Mouse (Mus musculus): Measurements from ENCODE around the gene Tbc1d5. TPM values are rescaled to one million over a fixed set of nuclear protein-coding genes. Genes with fewer than 3 reads are reported as not detected.

Gene Tbc1d5
- polyA plus RNA-seq, 1 experiment from 2014 or later = 11.8 TPM

- Histone ChIP-seq H3K27me3 (replicated peaks; ENCODE audit: low read depth, poor library complexity, severe bottlenecking) (no peaks in the 10 kb centered on the region), H3K36me3 (replicated peaks) (no peaks in the 10 kb centered on the region), H3K4me3 (no peak overlapping the region), H3K9me3 (no peaks in the 10 kb centered on the region), H3K4me1 (no peaks in the 10 kb centered on the region), H3K27ac (replicated peaks) (no peak overlapping the region)
- no peak for DNase-seq (ENCODE audit: low spot score)
- 67% methylated on average over 2 of the region's 2 CpGs for WGBS
Observed at GRCm38 (mm10) chr17:51016384-51016783, 162.8 kb downstream of the Tbc1d5 start.

GRCm38 (mm10) chr17:51013908-51014307 lies 165.2 kb downstream of the Tbc1d5 start:
- no peaks in the 10 kb centered on the region for H3K9me3 ChIP-seq
- no peak for DNase-seq (ENCODE audit: low spot score)

GRCm38 (mm10) chr17:51003179-51003578 lies 176.0 kb downstream of the Tbc1d5 start:
- Histone ChIP-seq H3K27ac (replicated peaks) (no peak overlapping the region), H3K9me3 (no peaks in the 10 kb centered on the region), H3K27me3 (replicated peaks; ENCODE audit: low read depth, poor library complexity, severe bottlenecking) (no peaks in the 10 kb centered on the region), H3K4me1 (no peaks in the 10 kb centered on the region), H3K36me3 (replicated peaks) (no peaks in the 10 kb centered on the region), H3K4me3 (no peak overlapping the region)
- no peak for DNase-seq (ENCODE audit: low spot score)

More at GRCm38 (mm10) chr17:51013908-51014307, 165.2 kb downstream of the Tbc1d5 start:
- H3K4me3 ChIP-seq = no peak overlapping the region
- no peaks in the 10 kb centered on the region for H3K4me1 ChIP-seq
- H3K27me3 ChIP-seq (replicated peaks; ENCODE audit: low read depth, poor library complexity, severe bottlenecking) = no peaks in the 10 kb centered on the region
- H3K36me3 ChIP-seq (replicated peaks) = no peaks in the 10 kb centered on the region
- H3K27ac ChIP-seq (replicated peaks) = no peak overlapping the region

GRCm38 (mm10) chr17:50998216-50998615 lies 180.9 kb downstream of the Tbc1d5 start:
- Histone ChIP-seq H3K4me3 (no peak overlapping the region), H3K36me3 (replicated peaks) (no peaks in the 10 kb centered on the region), H3K27me3 (replicated peaks; ENCODE audit: low read depth, poor library complexity, severe bottlenecking) (no peaks in the 10 kb centered on the region), H3K27ac (replicated peaks) (no peak overlapping the region), H3K9me3 (no peaks in the 10 kb centered on the region), H3K4me1 (no peaks in the 10 kb centered on the region)
- 85% methylated on average over 1 of the region's 1 CpGs for WGBS
- no peak for DNase-seq (ENCODE audit: low spot score)

GRCm38 (mm10) chr17:50993294-50993993 lies 185.7 kb downstream of the Tbc1d5 start:
- Histone ChIP-seq H3K27me3 (replicated peaks; ENCODE audit: low read depth, poor library complexity, severe bottlenecking) (no peaks in the 10 kb centered on the region), H3K27ac (replicated peaks) (no peak overlapping the region), H3K4me3 (no peak overlapping the region), H3K36me3 (replicated peaks) (no peaks in the 10 kb centered on the region), H3K9me3 (no peaks in the 10 kb centered on the region), H3K4me1 (no peaks in the 10 kb centered on the region)
- no peak for DNase-seq (ENCODE audit: low spot score)
- WGBS = 91% methylated on average over 3 of the region's 3 CpGs

- no peaks in the 10 kb centered on the region for H3K4me1 ChIP-seq
- no peaks in the 10 kb centered on the region for H3K9me3 ChIP-seq
- no peak for DNase-seq (ENCODE audit: low spot score)
- no peaks in the 10 kb centered on the region for H3K27me3 ChIP-seq (replicated peaks; ENCODE audit: low read depth, poor library complexity, severe bottlenecking)
- H3K4me3 ChIP-seq = no peak overlapping the region
- no peaks in the 10 kb centered on the region for H3K36me3 ChIP-seq (replicated peaks)
- H3K27ac ChIP-seq (replicated peaks) = no peak overlapping the region
- WGBS = 92% methylated on average over 2 of the region's 2 CpGs
Observed at GRCm38 (mm10) chr17:50990770-50991405, 188.3 kb downstream of the Tbc1d5 start.

- no peaks in the 10 kb centered on the region for H3K9me3 ChIP-seq
- H3K4me1 ChIP-seq = no peaks in the 10 kb centered on the region
- WGBS = 83% methylated on average over 3 of the region's 3 CpGs
Observed at GRCm38 (mm10) chr17:50987935-50988334, 191.2 kb downstream of the Tbc1d5 start.

GRCm38 (mm10) chr17:50981933-50982332 lies 197.2 kb downstream of the Tbc1d5 start:
- no peaks in the 10 kb centered on the region for H3K36me3 ChIP-seq (replicated peaks)
- H3K4me1 ChIP-seq = no peaks in the 10 kb centered on the region
- no peak overlapping the region for H3K27ac ChIP-seq (replicated peaks)
- H3K4me3 ChIP-seq = no peak overlapping the region
- H3K27me3 ChIP-seq (replicated peaks; ENCODE audit: low read depth, poor library complexity, severe bottlenecking) = no peaks in the 10 kb centered on the region
- DNase-seq (ENCODE audit: low spot score) = no peak
- WGBS = 84% methylated on average over 5 of the region's 5 CpGs
- H3K9me3 ChIP-seq = no peaks in the 10 kb centered on the region

More at GRCm38 (mm10) chr17:50987935-50988334, 191.2 kb downstream of the Tbc1d5 start:
- Histone ChIP-seq H3K36me3 (replicated peaks) (no peaks in the 10 kb centered on the region), H3K4me3 (no peak overlapping the region), H3K27me3 (replicated peaks; ENCODE audit: low read depth, poor library complexity, severe bottlenecking) (no peaks in the 10 kb centered on the region), H3K27ac (replicated peaks) (no peak overlapping the region)
- DNase-seq (ENCODE audit: low spot score) = no peak

GRCm38 (mm10) chr17:50972142-50972541 lies 207.0 kb downstream of the Tbc1d5 start:
- DNase-seq (ENCODE audit: low spot score) = no peak
- no peaks in the 10 kb centered on the region for H3K36me3 ChIP-seq (replicated peaks)
- H3K9me3 ChIP-seq = no peaks in the 10 kb centered on the region
- H3K27ac ChIP-seq (replicated peaks) = no peak overlapping the region
- no peak overlapping the region for H3K4me3 ChIP-seq
- 24% methylated on average over 1 of the region's 1 CpGs for WGBS
- H3K27me3 ChIP-seq (replicated peaks; ENCODE audit: low read depth, poor library complexity, severe bottlenecking) = no peaks in the 10 kb centered on the region
- no peaks in the 10 kb centered on the region for H3K4me1 ChIP-seq

- no peak overlapping the region for H3K27ac ChIP-seq (replicated peaks)
- H3K9me3 ChIP-seq = no peaks in the 10 kb centered on the region
- WGBS = 81% methylated on average over 1 of the region's 1 CpGs
- no peaks in the 10 kb centered on the region for H3K27me3 ChIP-seq (replicated peaks; ENCODE audit: low read depth, poor library complexity, severe bottlenecking)
- H3K4me3 ChIP-seq = no peak overlapping the region
- no peaks in the 10 kb centered on the region for H3K4me1 ChIP-seq
- H3K36me3 ChIP-seq (replicated peaks) = peaks cover 6% of the 10 kb centered on the region; the same call in 1 of the 2 replicates
- no peak for DNase-seq (ENCODE audit: low spot score)
Observed at GRCm38 (mm10) chr17:50966147-50966546, 213.0 kb downstream of the Tbc1d5 start.

- 92% methylated on average over 9 of the region's 9 CpGs for WGBS
- H3K9me3 ChIP-seq = no peaks in the 10 kb centered on the region
- H3K4me1 ChIP-seq = no peaks in the 10 kb centered on the region
- no peaks in the 10 kb centered on the region for H3K27me3 ChIP-seq (replicated peaks; ENCODE audit: low read depth, poor library complexity, severe bottlenecking)
- peaks cover 5% of the 10 kb centered on the region; the same call in 1 of the 2 replicates for H3K36me3 ChIP-seq (replicated peaks)
- no peak overlapping the region for H3K4me3 ChIP-seq
- no peak overlapping the region for H3K27ac ChIP-seq (replicated peaks)
- no peak for DNase-seq (ENCODE audit: low spot score)
Observed at GRCm38 (mm10) chr17:50954313-50954712, 224.8 kb downstream of the Tbc1d5 start.

GRCm38 (mm10) chr17:50922308-50922707 lies 256.8 kb downstream of the Tbc1d5 start:
- Histone ChIP-seq H3K4me1 (no peaks in the 10 kb centered on the region), H3K4me3 (no peak overlapping the region), H3K9me3 (no peaks in the 10 kb centered on the region), H3K36me3 (replicated peaks) (no peaks in the 10 kb centered on the region), H3K27me3 (replicated peaks; ENCODE audit: low read depth, poor library complexity, severe bottlenecking) (no peaks in the 10 kb centered on the region), H3K27ac (replicated peaks) (no peak overlapping the region)
- no peak for DNase-seq (ENCODE audit: low spot score)
- WGBS = 91% methylated on average over 2 of the region's 2 CpGs

- Histone ChIP-seq H3K27me3 (replicated peaks; ENCODE audit: low read depth, poor library complexity, severe bottlenecking) (no peaks in the 10 kb centered on the region), H3K36me3 (replicated peaks) (peaks cover 12% of the 10 kb centered on the region), H3K4me3 (no peak overlapping the region), H3K4me1 (no peaks in the 10 kb centered on the region), H3K27ac (replicated peaks) (no peak overlapping the region), H3K9me3 (no peaks in the 10 kb centered on the region)
- 89% methylated on average over 2 of the region's 2 CpGs for WGBS
- no peak for DNase-seq (ENCODE audit: low spot score)
Observed at GRCm38 (mm10) chr17:50915216-50915615, 263.9 kb downstream of the Tbc1d5 start.

All from embryonic facial prominence, embryonic 10.5 days (tissue).